Mouse (Mus musculus) limb, embryonic 11.5 days (tissue): ENCODE data around the gene Klf16. TPM values are rescaled to one million over a fixed set of nuclear protein-coding genes. Genes with fewer than 3 reads are reported as not detected.
A peak's percentile ranks its signal among the peaks of the same experiment; 100 is the strongest.

Source experiments
- ATAC-seq: fragments of 200-750 bp; cut with Nextera tagmentation; 2 replicates; pipeline ENCODE4 v1.8.0; 2017; ENCODE audit warnings: low read depth; ENCODE audit not compliant: insufficient number of reproducible peaks, low FRiP score, low TSS enrichment
- DNase-seq: peaks from one replicate; pipeline ENCODE4 v3.0.0-alpha.2; 2015; ENCODE audit warnings: low spot score
- H3K27ac ChIP-seq: fragments of 300-500 bp; sonication (generic); replicated peaks from 2 replicates; pipeline ENCODE4 v1.5.1; 2014; ENCODE audit warnings: low read depth, mild to moderate bottlenecking, low read length
- H3K27me3 ChIP-seq: fragments of 300-500 bp; sonication (generic); 2 replicates; pipeline ENCODE4 v1.6.1; 2014; ENCODE audit warnings: mild to moderate bottlenecking, low read length, mixed read lengths; ENCODE audit not compliant: control insufficient read depth, insufficient read depth
- H3K36me3 ChIP-seq: fragments of 300-500 bp; sonication (generic); 2 replicates; pipeline ENCODE4 v1.6.1; 2014; ENCODE audit warnings: mild to moderate bottlenecking, low read length, moderate library complexity, mixed read lengths; ENCODE audit not compliant: control insufficient read depth, insufficient read depth
- H3K4me1 ChIP-seq: fragments of 300-500 bp; sonication (generic); 2 replicates; pipeline ENCODE4 v1.6.1; 2014; ENCODE audit warnings: low read length, mixed read lengths; ENCODE audit not compliant: control insufficient read depth, insufficient read depth
- H3K4me2 ChIP-seq: fragments of 300-500 bp; sonication (generic); 2 replicates; pipeline ENCODE4 v1.6.1; 2014; ENCODE audit warnings: low read depth, mild to moderate bottlenecking, moderate library complexity; ENCODE audit not compliant: severe bottlenecking
- H3K4me3 ChIP-seq: fragments of 300-500 bp; sonication (generic); 2 replicates; pipeline ENCODE4 v1.5.1; 2014; ENCODE audit warnings: low read depth, low read length
- H3K9ac ChIP-seq: fragments of 300-500 bp; sonication (generic); 2 replicates; pipeline ENCODE4 v1.6.1; 2014; ENCODE audit warnings: mild to moderate bottlenecking, low read length
- H3K9me3 ChIP-seq: fragments of 300-500 bp; sonication (generic); 2 replicates; pipeline ENCODE4 v1.6.1; 2016; ENCODE audit warnings: low read length; ENCODE audit not compliant: control insufficient read depth
- WGBS: fragments of 180-500 bp; shearing (Covaris S2); extraction: QIAGEN DNeasy Blood & Tissue Kit; methylation state at CpG from one replicate; pipeline ENCODE4 v1.1.7; 2014; 5-methylcytosine and 5-hydroxymethylcytosine counted together
- polyA plus RNA-seq: library from polyadenylated mRNA; unstranded; fragments of >200 nt; fragmentation: Nextera tagmentation; extraction: Ambion mirVana; gene quantifications from 2 replicates; pipeline ENCODE4 v1.2.1, GENCODE M21; 2014

Klf16 gene
- polyA plus RNA-seq, 1 experiment from 2014 or later: 5.7 TPM

GRCm38 (mm10) chr10:80620365-80620764 lies 43.2 kb upstream of the Klf16 start:
- no peak overlapping the region for H3K4me2 ChIP-seq
- H3K27me3 ChIP-seq: no peaks in the 10 kb centered on the region
- WGBS: 84% methylated on average over 9 of the region's 9 CpGs
- peaks cover 17% of the 10 kb centered on the region for H3K4me1 ChIP-seq
- no peak overlapping the region for H3K9ac ChIP-seq
- H3K27ac ChIP-seq: no peak overlapping the region
- ATAC-seq: no peak
- H3K36me3 ChIP-seq: peaks cover 2% of the 10 kb centered on the region; the same call in 1 of the 2 replicates
- no peak overlapping the region for H3K4me3 ChIP-seq
- no peak for DNase-seq
- H3K9me3 ChIP-seq: no peaks in the 10 kb centered on the region

GRCm38 (mm10) chr10:80619465-80620244 lies 42.5 kb upstream of the Klf16 start:
- peaks cover 15% of the 10 kb centered on the region for H3K4me1 ChIP-seq
- DNase-seq (no peak), ATAC-seq (no peak)
- no peak overlapping the region for H3K27ac ChIP-seq
- no peak overlapping the region for H3K4me3 ChIP-seq
- H3K9ac ChIP-seq: no peak overlapping the region
- H3K9me3 ChIP-seq: no peaks in the 10 kb centered on the region
- peaks cover 9% of the 10 kb centered on the region; the same call in 1 of the 2 replicates for H3K36me3 ChIP-seq
- no peak overlapping the region for H3K4me2 ChIP-seq
- H3K27me3 ChIP-seq: no peaks in the 10 kb centered on the region
- WGBS: 36% methylated on average over 8 of the region's 8 CpGs

GRCm38 (mm10) chr10:80618181-80618580 lies 41.1 kb upstream of the Klf16 start:
- Histone ChIP-seq H3K27ac (no peak overlapping the region), H3K4me1 (peaks cover 5% of the 10 kb centered on the region; the same call in 1 of the 2 replicates), H3K4me2 (no peak overlapping the region), H3K9ac (no peak overlapping the region), H3K9me3 (no peaks in the 10 kb centered on the region), H3K27me3 (no peaks in the 10 kb centered on the region), H3K4me3 (no peak overlapping the region), H3K36me3 (peaks cover 15% of the 10 kb centered on the region)
- WGBS: 74% methylated on average over 9 of the region's 9 CpGs
- DNase-seq: no peak
- no peak for ATAC-seq

- H3K4me1 ChIP-seq: no peaks in the 10 kb centered on the region
- H3K4me3 ChIP-seq: no peak overlapping the region
- no peak overlapping the region for H3K4me2 ChIP-seq
- WGBS: 91% methylated on average over 6 of the region's 6 CpGs
- H3K9me3 ChIP-seq: no peaks in the 10 kb centered on the region
- peaks cover 23% of the 10 kb centered on the region for H3K36me3 ChIP-seq
- no peaks in the 10 kb centered on the region for H3K27me3 ChIP-seq
- ATAC-seq (no peak), DNase-seq (no peak)
- no peak overlapping the region for H3K9ac ChIP-seq
- no peak overlapping the region for H3K27ac ChIP-seq
These were observed 37.2 kb upstream of the Klf16 start for GRCm38 (mm10) chr10:80614351-80614750.

- Histone ChIP-seq H3K36me3 (peaks cover 24% of the 10 kb centered on the region), H3K9ac (no peak overlapping the region)
- 81% methylated on average over 3 of the region's 3 CpGs for WGBS
These were observed 36.7 kb upstream of the Klf16 start for GRCm38 (mm10) chr10:80613821-80614220.

GRCm38 (mm10) chr10:80611905-80612304 lies 34.8 kb upstream of the Klf16 start:
- no peak for ATAC-seq
- Histone ChIP-seq H3K27ac (no peak overlapping the region), H3K9ac (no peak overlapping the region), H3K9me3 (no peaks in the 10 kb centered on the region), H3K4me2 (no peak overlapping the region), H3K4me1 (no peaks in the 10 kb centered on the region), H3K36me3 (peaks cover 31% of the 10 kb centered on the region), H3K4me3 (no peak overlapping the region), H3K27me3 (no peaks in the 10 kb centered on the region)
- WGBS: 93% methylated on average over 3 of the region's 3 CpGs
- no peak for DNase-seq

More at GRCm38 (mm10) chr10:80613821-80614220, 36.7 kb upstream of the Klf16 start:
- no peaks in the 10 kb centered on the region for H3K9me3 ChIP-seq
- no peak for DNase-seq
- H3K4me3 ChIP-seq: no peak overlapping the region
- H3K4me1 ChIP-seq: no peaks in the 10 kb centered on the region
- no peak overlapping the region for H3K27ac ChIP-seq
- ATAC-seq: no peak
- H3K4me2 ChIP-seq: no peak overlapping the region
- no peaks in the 10 kb centered on the region for H3K27me3 ChIP-seq

GRCm38 (mm10) chr10:80611024-80611423 lies 33.9 kb upstream of the Klf16 start:
- Histone ChIP-seq H3K27ac (no peak overlapping the region), H3K9ac (no peak overlapping the region), H3K9me3 (no peaks in the 10 kb centered on the region), H3K4me3 (no peak overlapping the region), H3K4me2 (no peak overlapping the region), H3K36me3 (peaks cover 37% of the 10 kb centered on the region), H3K27me3 (no peaks in the 10 kb centered on the region), H3K4me1 (no peaks in the 10 kb centered on the region)
- no peak for ATAC-seq
- DNase-seq: peak; percentile 72
- WGBS: 77% methylated on average over 4 of the region's 4 CpGs

GRCm38 (mm10) chr10:80610116-80610785 lies 33.1 kb upstream of the Klf16 start:
- ATAC-seq: no peak
- peaks cover 34% of the 10 kb centered on the region for H3K36me3 ChIP-seq
- H3K4me3 ChIP-seq: 0 out of 2 replicates have a peak overlapping the region, but pooled peaks have one; percentile 1
- no peak overlapping the region for H3K27ac ChIP-seq
- DNase-seq: no peak
- H3K9me3 ChIP-seq: no peaks in the 10 kb centered on the region
- H3K9ac ChIP-seq: no peak overlapping the region
- no peaks in the 10 kb centered on the region for H3K4me1 ChIP-seq
- H3K4me2 ChIP-seq: no peak overlapping the region
- no peaks in the 10 kb centered on the region for H3K27me3 ChIP-seq
- 92% methylated on average over 9 of the region's 9 CpGs for WGBS
